16 mouse cellular contexts compared by ENCODE assay signal in genomic region chr17:66504964-66505363, GRCm38 (mm10). TPM values are rescaled to one million over a fixed set of nuclear protein-coding genes. Genes with fewer than 3 reads are reported as not detected.
DNase-seq lines count a peak whose midpoint lies in the region; ATAC-seq and TF ChIP-seq lines count a peak whose summit lies in the region.
"Had no signal": no experiment of that assay in that cellular context is flagged by ENCODE, and none has a peak within 500 bp of the region (broad histone marks: within the 10 kb centered on the region; RNA-seq: fewer than 3 reads in every experiment).

No protein-coding gene starts in this region.

- no peak overlapping the region for H3K4me3 ChIP-seq in midbrain, postnatal 0 days (ENCODE audit: low read depth, low read length)
- H3K4me3 ChIP-seq in midbrain, embryonic 11.5 days (ENCODE audit: low read depth, low read length): no peak overlapping the region
- no peak overlapping the region for H3K4me3 ChIP-seq in left cerebral cortex, adult 2 months
- H3K4me3 ChIP-seq: embryonic facial prominence, embryonic 12.5 days; forebrain, embryonic 12.5 days; layer of hippocampus, adult 2 months; megakaryocyte, embryonic 14.5 days had no signal

- H3K9ac ChIP-seq in midbrain, postnatal 0 days (replicated peaks; ENCODE audit: low read length, poor library complexity, severe bottlenecking): no peak overlapping the region
- no peak overlapping the region for H3K9ac ChIP-seq in midbrain, embryonic 11.5 days (ENCODE audit: low read length)
- H3K9ac ChIP-seq: embryonic facial prominence, embryonic 12.5 days; forebrain, embryonic 12.5 days; hindbrain, embryonic 14.5 days; liver, embryonic 14.5 days had no signal

- WGBS in midbrain, postnatal 0 days: 82% methylated on average over 8 of the region's 8 CpGs
- 94% methylated on average over 8 of the region's 8 CpGs for WGBS in midbrain, embryonic 11.5 days

- H3K4me1 ChIP-seq in midbrain, postnatal 0 days (ENCODE audit: insufficient read depth, low read length): no peaks in the 10 kb centered on the region
- no peaks in the 10 kb centered on the region for H3K4me1 ChIP-seq in midbrain, embryonic 11.5 days (ENCODE audit: control insufficient read depth, insufficient read depth, low read length)
- H3K4me1 ChIP-seq: embryonic facial prominence, embryonic 12.5 days; forebrain, embryonic 12.5 days had no signal

- intact Hi-C loops in left cerebral cortex, adult 2 months (cut with DNase I): no loop called here

- TF ChIP-seq CTCF in midbrain, postnatal 0 days (IDR thresholded peaks at IDR 0.05): no peak
- TF ChIP-seq CTCF in left cerebral cortex, adult 2 months (IDR thresholded peaks at IDR 0.05): no peak

- H3K4me2 ChIP-seq in midbrain, postnatal 0 days (ENCODE audit: low read depth, low read length, poor library complexity, severe bottlenecking): no peak overlapping the region
- H3K4me2 ChIP-seq in midbrain, embryonic 11.5 days: no peak overlapping the region
- H3K4me2 ChIP-seq: embryonic facial prominence, embryonic 12.5 days; forebrain, embryonic 12.5 days; hindbrain, embryonic 14.5 days had no signal

- ATAC-seq in midbrain, postnatal 0 days (ENCODE audit: low FRiP score): no peak
- ATAC-seq in midbrain, embryonic 11.5 days (ENCODE audit: low FRiP score): no peak
- no peak for ATAC-seq in megakaryocyte, adult 5-6 weeks (ENCODE audit: poor library complexity, severe bottlenecking)
- ATAC-seq: CD4-positive, CD25-positive, alpha-beta regulatory T cell, adult 4 months had no signal

- no peak overlapping the region for H3K27ac ChIP-seq in midbrain, postnatal 0 days (ENCODE audit: low read depth, low read length)
- H3K27ac ChIP-seq in midbrain, embryonic 11.5 days (ENCODE audit: low read depth, low read length): no peak overlapping the region
- no peak overlapping the region for H3K27ac ChIP-seq in left cerebral cortex, adult 2 months
- H3K27ac ChIP-seq: embryonic facial prominence, embryonic 12.5 days; forebrain, embryonic 12.5 days; hindbrain, embryonic 14.5 days; layer of hippocampus, adult 2 months; liver, embryonic 14.5 days had no signal

- DNase-seq in cerebellum, adult 9-11 months: peak; percentile 44
- no peak for DNase-seq in cerebellum, adult 11 months
- DNase-seq in midbrain, postnatal 0 days (ENCODE audit: low spot score): peak; percentile 29
- DNase-seq in midbrain, embryonic 11.5 days (ENCODE audit: low spot score, missing footprints): no peak
- peak; percentile 15 for DNase-seq in adipocyte (ENCODE audit: low spot score)
- peak; percentile 36 for DNase-seq in gastrocnemius, postnatal 25 days
- no peak for DNase-seq in left cerebral cortex, adult 2 months (ENCODE audit: extremely low spot score in 1 of 2, low spot score in 2 of 2)
- DNase-seq: kidney, adult 18-20 months had no signal

- no peaks in the 10 kb centered on the region for H3K9me3 ChIP-seq in midbrain, postnatal 0 days (ENCODE audit: low read length)
- H3K9me3 ChIP-seq in midbrain, embryonic 11.5 days (ENCODE audit: control insufficient read depth, low read length): no peaks in the 10 kb centered on the region
- H3K9me3 ChIP-seq: embryonic facial prominence, embryonic 12.5 days; forebrain, embryonic 12.5 days; megakaryocyte, embryonic 14.5 days had no signal

- no peaks in the 10 kb centered on the region for H3K27me3 ChIP-seq in midbrain, postnatal 0 days (ENCODE audit: insufficient read depth, low read length)
- no peaks in the 10 kb centered on the region for H3K27me3 ChIP-seq in midbrain, embryonic 11.5 days (ENCODE audit: control insufficient read depth, insufficient read depth, low read length)
- H3K27me3 ChIP-seq: embryonic facial prominence, embryonic 12.5 days; forebrain, embryonic 12.5 days; megakaryocyte, embryonic 14.5 days had no signal

- peaks cover 22% of the 10 kb centered on the region for H3K36me3 ChIP-seq in midbrain, postnatal 0 days (ENCODE audit: insufficient read depth, low read length)
- peaks cover 12% of the 10 kb centered on the region for H3K36me3 ChIP-seq in midbrain, embryonic 11.5 days (ENCODE audit: control insufficient read depth, insufficient read depth, low read length)

RNA-seq across cellular contexts. Expression of gene Rab12, which starts 14.6 kb away (rescaled TPM):
- 102 and 112 TPM in 2 replicates for total RNA-seq in midbrain, postnatal 0 days (2014; rRNA removed)
- 90.5 and 95.3 TPM in 2 replicates for polyA plus RNA-seq in midbrain, postnatal 0 days (2015; fragmentation: Nextera tagmentation; extraction: Ambion mirVana)
- polyA plus RNA-seq in midbrain, embryonic 11.5 days (2014; fragmentation: Nextera tagmentation; extraction: Ambion mirVana): 40.9 and 45.0 TPM in 2 replicates
- 100 to 1,000 TPM; 131 to 163 TPM for total RNA-seq in gastrocnemius, postnatal 25 days (2021)
- 22.5 and 22.7 TPM in 2 replicates for total RNA-seq in megakaryocyte, adult 5-6 weeks (2015)
- 24.3 and 36.5 TPM in 2 replicates for total RNA-seq in megakaryocyte, adult 5-6 weeks (2017)
- total RNA-seq in left cerebral cortex, adult 2 months (2021): 100 to 1,000 TPM; 116 to 119 TPM

RNA-seq across cellular contexts. Expression of gene Mtcl1, which starts 55.4 kb away (rescaled TPM):
- 15.7 and 25.2 TPM in 2 replicates for total RNA-seq in midbrain, postnatal 0 days (2014; rRNA removed)
- polyA plus RNA-seq in midbrain, postnatal 0 days (2015; fragmentation: Nextera tagmentation; extraction: Ambion mirVana): 9.5 and 10.8 TPM in 2 replicates
- 43.5 and 47.3 TPM in 2 replicates for polyA plus RNA-seq in midbrain, embryonic 11.5 days (2014; fragmentation: Nextera tagmentation; extraction: Ambion mirVana)
- 1 to 10 TPM; 6.0 to 6.3 TPM for total RNA-seq in gastrocnemius, postnatal 25 days (2021)
- not detected in 2 replicates for total RNA-seq in megakaryocyte, adult 5-6 weeks (2015)
- 0.73 TPM in 1 of 2 replicates, not detected in the other for total RNA-seq in megakaryocyte, adult 5-6 weeks (2017)
- 100 to 1,000 TPM; 103 to 122 TPM for total RNA-seq in left cerebral cortex, adult 2 months (2021)

Comparison
In these comparisons a context has a peak if more than half of its experiments do, and no peak if none do; other contexts are left out.
1. DNase-seq: peak in cerebellum, adult 9-11 months (single experiment), midbrain, postnatal 0 days (single experiment), adipocyte (single experiment) and gastrocnemius, postnatal 25 days (single experiment); none in cerebellum, adult 11 months (single experiment), midbrain, embryonic 11.5 days (single experiment) and left cerebral cortex, adult 2 months (0 of 2).